Mouse (Mus musculus) inflammation-experienced regulatory T-cells, adult 16 weeks (primary cell): ENCODE results near the gene Cacna1d. TPM values are rescaled to one million over a fixed set of nuclear protein-coding genes. Genes with fewer than 3 reads are reported as not detected.

Experiments used
- polyA plus RNA-seq: library from polyadenylated mRNA; unstranded; fragments of 100-300 nt; shearing (Covaris generic); gene quantifications from one replicate; pipeline ENCODE4 v1.2.1, GENCODE M21; 2017

Cacna1d gene
- polyA plus RNA-seq: 4.0 TPM

DNA sequence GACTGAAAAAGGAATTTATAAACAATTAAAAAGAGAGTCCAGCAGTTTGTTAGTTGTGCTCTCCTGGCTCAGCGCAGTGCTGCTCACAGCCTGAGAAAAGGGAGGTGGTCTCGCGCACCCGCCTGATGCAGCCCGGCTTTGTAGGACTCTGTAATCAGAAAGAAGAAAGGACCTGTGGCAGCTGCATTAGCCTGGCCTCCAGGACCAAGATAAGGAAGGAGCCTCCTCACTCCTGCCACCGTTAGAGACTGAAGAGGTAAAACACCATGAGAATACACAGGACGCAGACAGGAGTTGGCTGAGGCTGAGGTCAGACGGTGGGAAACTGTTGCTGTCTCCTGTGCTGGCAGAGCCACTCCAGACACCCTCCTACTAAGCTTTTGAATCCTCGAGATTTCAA, at the start of gene Cacna1d:
Cacna1d (minus strand) TSS at position 114 of the 400 bp plus-strand sequence.

DNA sequence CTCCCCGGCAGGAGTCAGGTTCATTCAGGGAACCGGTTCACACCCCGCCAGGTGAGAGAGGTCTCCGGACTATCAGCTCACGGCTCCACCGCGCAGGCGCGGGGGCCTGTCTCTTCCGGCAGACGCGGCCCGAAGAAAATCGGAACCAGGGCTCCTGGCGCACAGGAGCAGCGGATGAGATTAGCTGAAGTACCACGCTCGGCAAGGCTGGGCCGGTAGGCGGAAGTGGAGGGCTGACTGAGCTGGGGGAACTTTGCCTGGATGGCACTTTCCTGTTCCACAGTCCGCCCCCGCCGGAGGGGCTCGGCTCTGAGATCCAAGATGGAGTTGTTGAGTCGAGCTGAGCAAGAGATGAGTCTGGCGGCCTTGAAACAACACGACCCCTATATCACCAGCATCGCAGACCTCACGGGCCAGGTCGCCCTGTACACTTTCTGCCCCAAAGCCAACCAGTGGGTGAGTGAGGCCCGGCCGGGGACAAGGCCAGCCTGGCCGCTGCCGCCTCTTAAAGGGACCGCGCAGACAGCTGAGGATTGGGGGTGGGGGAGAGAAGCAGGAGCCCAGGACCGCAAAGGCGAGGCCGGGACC, 11.8 kb downstream of the Cacna1d start, which contains the start of gene Dcp1a:
Dcp1a (plus strand) TSS at position 175 of the 588 bp plus-strand sequence.

DNA sequence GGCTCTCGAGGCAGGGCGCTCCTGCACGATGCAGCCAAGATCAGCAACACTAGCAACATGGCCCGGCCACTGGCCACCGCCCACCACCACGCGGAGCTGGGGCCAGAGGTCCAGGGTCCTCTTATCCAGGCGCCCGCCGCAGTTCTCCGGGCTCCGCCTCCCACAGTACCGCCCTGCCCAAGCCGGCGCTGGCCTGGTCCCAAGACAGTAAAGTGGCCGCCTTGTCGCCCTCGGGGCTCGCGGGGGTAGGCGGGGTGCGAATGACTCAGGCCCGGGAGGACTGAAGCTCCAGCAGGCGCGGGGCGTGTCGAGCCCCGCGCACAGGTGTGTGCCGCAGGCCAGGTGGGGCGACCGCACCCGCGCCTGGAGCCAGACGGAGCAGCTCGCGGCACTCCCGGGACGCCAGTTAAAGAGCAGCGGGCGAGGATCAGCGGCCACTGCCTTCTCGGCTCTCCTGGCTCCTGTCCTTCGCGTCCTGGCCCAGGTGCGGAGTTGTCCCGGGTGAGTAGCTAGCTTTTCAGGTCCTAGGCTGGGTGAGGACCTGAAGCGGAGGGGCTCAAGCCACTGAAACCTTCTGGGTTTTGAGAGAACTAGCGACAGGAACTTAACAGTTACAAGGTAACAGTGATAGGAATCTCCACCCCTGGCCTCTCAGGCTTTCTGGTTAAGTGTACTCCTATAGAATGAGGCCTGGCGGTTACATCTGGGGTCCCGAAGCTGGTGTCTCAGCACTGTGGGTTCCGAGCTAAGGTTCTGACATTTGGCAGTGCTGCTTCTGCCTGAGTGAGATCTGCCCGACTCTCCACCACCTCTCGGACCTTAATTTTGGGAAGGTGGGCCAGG, 482.3 kb downstream of the Cacna1d start, which contains the start of the genes Il17rb and Chdh:
Il17rb (minus strand) TSS at position 164 of the 843 bp plus-strand sequence.
Chdh (plus strand) TSS at position 291 of the 843 bp plus-strand sequence.

Other genes starting within 250 kb of the Cacna1d start
- 85.3 TPM for gene Dcp1a, start 11.9 kb downstream of the Cacna1d start, polyA plus RNA-seq
- gene Tkt, start 56.9 kb upstream of the Cacna1d start, polyA plus RNA-seq: 243 TPM
- gene Prkcd, start 134.8 kb upstream of the Cacna1d start, polyA plus RNA-seq: 92.2 TPM
- 15.9 TPM for gene Rft1, start 162.9 kb upstream of the Cacna1d start, polyA plus RNA-seq
- gene Sfmbt1, start 223.4 kb upstream of the Cacna1d start, polyA plus RNA-seq: 15.9 TPM